Mouse (Mus musculus) hindbrain, embryonic 16.5 days (tissue): ENCODE data around the gene Rnh1. TPM values are rescaled to one million over a fixed set of nuclear protein-coding genes. Genes with fewer than 3 reads are reported as not detected.
A peak's percentile ranks its signal among the peaks of the same experiment; 100 is the strongest.

Experiments used
- ATAC-seq: fragments of 200-750 bp; cut with Nextera tagmentation; 2 replicates; pipeline ENCODE4 v1.8.0; 2017; ENCODE audit warnings: moderate TSS enrichment, moderate library complexity
- H3K27ac ChIP-seq: fragments of 300-500 bp; sonication (generic); 2 replicates; pipeline ENCODE4 v1.5.1; 2014; ENCODE audit warnings: low read depth, mild to moderate bottlenecking, control low read depth, low read length, moderate library complexity
- H3K27me3 ChIP-seq: fragments of 300-500 bp; sonication (generic); replicated peaks from 2 replicates; pipeline ENCODE4 v1.6.1; 2014; ENCODE audit warnings: low read length; ENCODE audit not compliant: control insufficient read depth, insufficient read depth
- H3K36me3 ChIP-seq: fragments of 300-500 bp; sonication (generic); 2 replicates; pipeline ENCODE4 v1.6.1; 2014; ENCODE audit warnings: mild to moderate bottlenecking, low read length, moderate library complexity, mixed read lengths; ENCODE audit not compliant: control insufficient read depth, insufficient read depth
- H3K4me1 ChIP-seq: fragments of 300-500 bp; sonication (generic); 2 replicates; pipeline ENCODE4 v1.6.1; 2014; ENCODE audit warnings: low read depth, low read length; ENCODE audit not compliant: control insufficient read depth, insufficient read depth
- H3K4me2 ChIP-seq: fragments of 300-500 bp; sonication (generic); 2 replicates; pipeline ENCODE4 v1.6.1; 2014; ENCODE audit warnings: mild to moderate bottlenecking, low read length, control low read depth, moderate library complexity
- H3K4me3 ChIP-seq: fragments of 300-500 bp; sonication (generic); 2 replicates; pipeline ENCODE4 v1.5.1; 2014; ENCODE audit warnings: mild to moderate bottlenecking, low read length, control low read depth, moderate library complexity
- H3K9ac ChIP-seq: fragments of 300-500 bp; sonication (generic); 2 replicates; pipeline ENCODE4 v1.6.1; 2014; ENCODE audit warnings: low read depth, mild to moderate bottlenecking, control low read depth, low read length, moderate library complexity
- H3K9me3 ChIP-seq: fragments of 300-500 bp; sonication (generic); 2 replicates; pipeline ENCODE4 v1.6.1; 2014; ENCODE audit warnings: mild to moderate bottlenecking, low read length, moderate library complexity; ENCODE audit not compliant: control insufficient read depth
- WGBS: fragments of 180-500 bp; shearing (Covaris S2); extraction: QIAGEN DNeasy Blood & Tissue Kit; methylation state at CpG from one replicate; pipeline ENCODE4 v1.1.7; 2014; 5-methylcytosine and 5-hydroxymethylcytosine counted together
- polyA plus RNA-seq: library from polyadenylated mRNA; unstranded; fragments of >200 nt; fragmentation: Nextera tagmentation; extraction: Ambion mirVana; gene quantifications from 2 replicates; pipeline ENCODE4 v1.2.1, GENCODE M21; 2015

Gene Rnh1
- polyA plus RNA-seq, 1 experiment from 2014 or later: 54.1 TPM

- Histone ChIP-seq H3K4me1 (peaks cover 18% of the 10 kb centered on the region), H3K9me3 (no peaks in the 10 kb centered on the region), H3K27ac (peak overlapping the region; percentile 70), H3K4me3 (peak overlapping the region; percentile 94), H3K4me2 (peak overlapping the region; percentile 68), H3K9ac (peak overlapping the region; percentile 97), H3K36me3 (peaks cover 5% of the 10 kb centered on the region; the same call in 1 of the 2 replicates), H3K27me3 (no peaks in the 10 kb centered on the region)
- WGBS: under 1% methylated on average over 59 of the region's 59 CpGs
- ATAC-seq: peak; percentile 99
Observed at GRCm38 (mm10) chr7:141131024-141131820, 41.4 kb downstream of the Rnh1 start.

- Histone ChIP-seq H3K4me2 (peak overlapping the region; percentile 60), H3K9ac (peak overlapping the region; percentile 66), H3K36me3 (no peaks in the 10 kb centered on the region), H3K27ac (peak overlapping the region; percentile 84), H3K4me1 (no peaks in the 10 kb centered on the region), H3K4me3 (peak overlapping the region; percentile 53), H3K27me3 (no peaks in the 10 kb centered on the region), H3K9me3 (no peaks in the 10 kb centered on the region)
- ATAC-seq: no peak; the same call in 1 of the 2 replicates
- 5% methylated on average over 15 of the region's 15 CpGs for WGBS
Observed at GRCm38 (mm10) chr7:141123517-141123856, 49.2 kb downstream of the Rnh1 start.

DNA sequence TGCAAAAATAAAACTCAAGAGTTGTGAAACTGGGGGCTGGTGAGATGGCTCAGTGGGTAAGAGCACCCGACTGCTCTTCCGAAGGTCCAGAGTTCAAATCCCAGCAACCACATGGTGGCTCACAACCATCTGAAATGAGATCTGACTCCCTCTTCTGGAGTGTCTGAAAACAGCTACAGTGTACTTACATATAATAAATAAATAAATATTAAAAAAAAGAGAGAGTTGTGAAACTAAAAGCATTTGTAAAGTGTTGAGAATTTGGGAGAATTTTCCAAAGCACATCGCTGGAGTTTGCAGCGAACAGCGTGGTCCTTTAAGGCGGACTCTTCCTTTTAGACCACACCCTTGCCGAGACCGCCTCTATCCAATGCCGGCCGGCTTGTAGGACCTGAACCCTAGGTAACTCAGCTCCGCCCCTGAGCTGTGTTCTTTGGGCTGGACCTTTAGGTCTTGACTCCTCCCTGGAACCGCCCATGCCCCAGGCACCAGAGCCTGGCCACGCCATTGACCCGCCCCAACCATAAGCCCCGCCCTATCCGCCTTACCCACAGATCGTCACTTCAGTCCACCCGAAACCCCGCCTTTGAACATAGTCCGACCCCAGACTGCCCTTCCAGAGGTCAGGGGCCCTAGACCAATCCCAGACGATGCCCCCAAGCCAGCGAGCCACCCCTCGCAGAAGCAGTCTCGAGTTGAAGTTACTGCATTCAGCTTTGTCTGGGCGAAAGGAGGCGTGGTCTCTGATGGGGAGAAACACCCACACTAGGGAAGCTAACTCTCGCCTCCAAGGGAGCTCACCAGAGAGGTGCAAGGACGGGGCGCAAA is 49.8 kb downstream of the Rnh1 start:
- Histone ChIP-seq H3K4me1 (no peaks in the 10 kb centered on the region), H3K27ac (peak overlapping the region; percentile 84), H3K4me2 (peak overlapping the region; percentile 60), H3K27me3 (no peaks in the 10 kb centered on the region), H3K36me3 (no peaks in the 10 kb centered on the region), H3K4me3 (peak overlapping the region; percentile 53), H3K9me3 (no peaks in the 10 kb centered on the region), H3K9ac (peak overlapping the region; percentile 66)
- ATAC-seq: peak; percentile 98
- WGBS: 2% methylated on average over 29 of the region's 29 CpGs

DNA sequence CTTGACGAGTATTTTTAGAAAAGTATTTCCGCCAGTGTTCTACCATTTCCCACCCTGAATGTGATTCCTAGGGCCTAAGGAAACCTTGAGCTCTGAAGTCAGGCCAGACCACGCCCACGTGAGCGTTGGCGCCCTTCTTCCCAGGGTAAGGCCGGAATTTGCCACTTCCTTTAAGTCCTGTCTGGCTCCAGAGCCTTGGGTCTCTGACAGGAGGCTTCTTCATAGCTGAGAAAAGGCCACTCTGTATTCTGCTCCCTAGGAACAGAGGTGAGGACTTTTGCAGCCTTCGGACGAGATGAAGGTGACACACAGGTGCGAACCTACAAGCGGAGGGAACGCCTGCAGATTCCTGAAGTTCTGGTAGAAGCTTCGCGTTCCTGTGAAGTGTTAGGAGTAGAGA is 50.4 kb downstream of the Rnh1 start, which contains the start of gene Ptdss2:
Gene Ptdss2 (plus strand): TSS at position 138 of the 400 bp plus-strand sequence.
- H3K9ac ChIP-seq: peak within 1 kb of the TSS; percentile 66
- peak within 1 kb of the TSS; percentile 84 for H3K27ac ChIP-seq
- no peaks in the 10 kb centered on the region for H3K9me3 ChIP-seq
- H3K4me1 ChIP-seq: no peaks in the 10 kb centered on the region
- no peak for ATAC-seq
- H3K27me3 ChIP-seq: no peaks in the 10 kb centered on the region
- H3K36me3 ChIP-seq: no peaks in the 10 kb centered on the region
- H3K4me2 ChIP-seq: peak within 1 kb of the TSS; percentile 60
- WGBS: 52% methylated on average over 14 of the region's 14 CpGs
- H3K4me3 ChIP-seq: peak within 1 kb of the TSS; percentile 53

- Histone ChIP-seq H3K4me3 (no peak overlapping the region), H3K27me3 (no peaks in the 10 kb centered on the region), H3K27ac (no peak overlapping the region), H3K4me2 (no peak overlapping the region), H3K9ac (no peak overlapping the region), H3K36me3 (no peaks in the 10 kb centered on the region), H3K4me1 (no peaks in the 10 kb centered on the region), H3K9me3 (no peaks in the 10 kb centered on the region)
- 75% methylated on average over 5 of the region's 5 CpGs for WGBS
- no peak for ATAC-seq
Observed at GRCm38 (mm10) chr7:141121051-141121531, 51.6 kb downstream of the Rnh1 start.

- no peaks in the 10 kb centered on the region for H3K27me3 ChIP-seq
- H3K27ac ChIP-seq: no peak overlapping the region
- no peak for ATAC-seq
- no peaks in the 10 kb centered on the region for H3K4me1 ChIP-seq
- no peaks in the 10 kb centered on the region for H3K36me3 ChIP-seq
- no peaks in the 10 kb centered on the region for H3K9me3 ChIP-seq
- WGBS: 82% methylated on average over 3 of the region's 3 CpGs
- no peak overlapping the region for H3K4me2 ChIP-seq
- H3K4me3 ChIP-seq: no peak overlapping the region
- no peak overlapping the region for H3K9ac ChIP-seq
Observed at GRCm38 (mm10) chr7:141120605-141121004, 52.1 kb downstream of the Rnh1 start.

DNA sequence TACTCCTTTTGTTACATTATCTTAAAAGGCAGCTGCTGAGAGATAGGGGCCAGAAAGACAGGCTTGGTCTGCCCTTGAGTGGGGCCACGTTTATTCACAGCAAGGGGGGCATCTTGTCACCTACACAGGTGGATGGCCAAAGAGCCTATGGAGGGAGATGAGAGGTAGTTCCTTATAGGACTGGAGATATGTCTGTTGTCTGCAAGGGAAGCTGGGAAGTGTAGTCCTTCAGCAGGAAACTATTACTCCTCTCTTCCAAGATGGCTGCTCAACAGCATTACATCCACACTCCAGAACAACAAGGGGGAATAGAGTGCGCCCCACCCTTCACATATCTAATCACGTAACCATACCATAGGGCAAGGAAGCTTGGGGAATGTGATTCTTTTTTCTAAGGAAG is 53.2 kb downstream of the Rnh1 start:
- WGBS: 79% methylated on average over 3 of the region's 3 CpGs
- Histone ChIP-seq H3K27ac (no peak overlapping the region), H3K27me3 (no peaks in the 10 kb centered on the region), H3K4me3 (no peak overlapping the region), H3K4me1 (no peaks in the 10 kb centered on the region), H3K9ac (no peak overlapping the region), H3K4me2 (no peak overlapping the region), H3K36me3 (no peaks in the 10 kb centered on the region), H3K9me3 (no peaks in the 10 kb centered on the region)
- ATAC-seq: no peak

DNA sequence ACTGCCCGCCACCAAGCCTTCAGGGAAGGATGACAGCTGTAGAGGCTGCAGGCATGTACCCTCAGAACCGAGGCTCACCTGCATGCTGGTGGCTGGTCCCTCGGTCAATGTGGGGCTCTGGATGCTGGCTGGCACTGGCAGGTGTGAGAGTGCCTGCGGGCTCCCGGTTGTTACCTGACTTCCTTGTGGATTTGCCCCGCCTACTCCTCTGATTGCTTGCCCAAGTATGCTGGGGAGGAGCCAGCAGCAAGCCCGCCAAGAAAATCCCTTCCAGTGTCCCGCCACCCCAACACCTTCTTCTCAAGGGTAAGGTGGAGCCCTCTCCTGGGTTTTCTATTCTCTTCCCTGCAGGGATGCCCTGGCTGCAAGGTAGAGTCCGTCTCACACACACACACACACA is 55.0 kb downstream of the Rnh1 start, which contains the start of gene Ano9:
Gene Ano9 (minus strand): TSS at position 171 of the 400 bp plus-strand sequence.
- Histone ChIP-seq H3K4me2 (no peak within 1 kb of the TSS), H3K36me3 (no peaks in the 10 kb centered on the region), H3K4me1 (no peaks in the 10 kb centered on the region), H3K9ac (no peak within 1 kb of the TSS), H3K27me3 (no peaks in the 10 kb centered on the region), H3K4me3 (no peak within 1 kb of the TSS), H3K27ac (no peak within 1 kb of the TSS), H3K9me3 (no peaks in the 10 kb centered on the region)
- ATAC-seq: no peak
- WGBS: 19% methylated on average over 9 of the region's 9 CpGs

GRCm38 (mm10) chr7:141115874-141116273 is 56.8 kb downstream of the Rnh1 start:
- Histone ChIP-seq H3K4me3 (no peak overlapping the region), H3K4me2 (no peak overlapping the region), H3K27me3 (no peaks in the 10 kb centered on the region), H3K9ac (no peak overlapping the region), H3K9me3 (no peaks in the 10 kb centered on the region), H3K36me3 (no peaks in the 10 kb centered on the region), H3K4me1 (no peaks in the 10 kb centered on the region), H3K27ac (no peak overlapping the region)
- 91% methylated on average over 9 of the region's 9 CpGs for WGBS
- ATAC-seq: no peak
